Mouse (Mus musculus): ENCODE results near the gene Ppp2r5b.

GRCm38 (mm10) chr19:6181629-6182028, 54.0 kb downstream of the Ppp2r5b start:
- TF ChIP-seq POLR2A (IDR thresholded peaks at IDR 0.05; ENCODE audit: extremely low read depth, insufficient read depth, low read length) (no peak), CTCF (IDR thresholded peaks at IDR 0.05; ENCODE audit: extremely low read depth, insufficient read depth, low read length) (no peak)

Data from cortical plate, adult 2 months (tissue).